Mouse (Mus musculus): ENCODE results near the gene Chfr.

DNA sequence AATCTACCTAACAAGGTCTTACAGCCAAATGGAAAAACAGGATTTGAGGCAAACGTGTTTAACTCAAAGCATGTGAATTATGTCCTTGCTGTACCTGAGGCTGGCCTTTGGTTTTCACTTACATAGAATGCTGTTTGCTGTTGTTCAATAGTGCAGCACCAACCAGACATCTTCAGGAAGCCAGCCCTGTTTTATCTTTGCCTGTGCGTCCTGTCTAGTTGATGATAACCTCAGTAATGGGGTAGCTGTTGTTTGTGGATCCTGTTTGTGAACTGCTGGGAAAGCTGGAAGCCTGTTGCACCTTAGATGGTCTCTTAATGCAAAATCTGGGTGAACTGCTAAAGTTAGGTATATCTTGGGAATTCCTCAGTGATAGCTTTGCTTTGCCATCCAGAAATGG is 43.0 kb downstream of the Chfr start:
- TF ChIP-seq CTCF (IDR thresholded peaks at IDR 0.05; ENCODE audit: borderline replicate concordance, insufficient read depth, low read length): no peak
- no peak for TF ChIP-seq POLR2A (IDR thresholded peaks at IDR 0.05; ENCODE audit: low read depth, low read length)
